Mouse (Mus musculus): ENCODE measurements around the gene Cenpa. TPM values are rescaled to one million over a fixed set of nuclear protein-coding genes. Genes with fewer than 3 reads are reported as not detected.
A peak's percentile ranks its signal among the peaks of the same experiment; 100 is the strongest.

Cenpa gene
- polyA plus RNA-seq, 1 experiment from 2014 or later, result 160 TPM

DNA sequence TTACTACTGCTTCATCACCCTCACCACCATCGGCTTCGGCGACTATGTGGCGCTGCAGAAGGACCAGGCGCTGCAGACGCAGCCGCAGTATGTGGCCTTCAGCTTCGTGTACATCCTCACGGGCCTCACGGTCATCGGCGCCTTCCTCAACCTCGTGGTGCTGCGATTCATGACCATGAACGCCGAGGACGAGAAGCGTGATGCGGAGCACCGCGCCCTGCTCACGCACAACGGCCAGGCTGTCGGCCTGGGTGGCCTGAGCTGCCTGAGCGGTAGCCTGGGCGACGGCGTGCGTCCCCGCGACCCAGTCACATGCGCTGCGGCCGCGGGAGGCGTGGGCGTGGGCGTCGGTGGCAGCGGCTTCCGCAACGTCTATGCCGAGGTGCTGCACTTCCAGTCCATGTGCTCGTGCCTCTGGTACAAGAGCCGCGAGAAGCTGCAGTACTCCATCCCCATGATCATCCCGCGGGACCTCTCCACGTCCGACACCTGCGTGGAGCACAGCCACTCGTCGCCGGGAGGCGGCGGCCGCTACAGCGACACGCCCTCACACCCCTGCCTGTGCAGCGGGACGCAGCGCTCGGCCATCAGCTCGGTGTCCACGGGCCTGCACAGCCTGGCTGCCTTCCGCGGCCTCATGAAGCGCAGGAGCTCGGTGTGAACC, 44.3 kb upstream of the Cenpa start:
- no peaks in the 10 kb centered on the region for H3K36me3 ChIP-seq (ENCODE audit: control insufficient read depth, insufficient read depth)
- peak overlapping the region; percentile 25 for H3K4me3 ChIP-seq (ENCODE audit: low read depth, low read length)
- H3K9ac ChIP-seq (ENCODE audit: low read depth, low read length), result no peak overlapping the region
- H3K9me3 ChIP-seq (replicated peaks; ENCODE audit: control insufficient read depth, low read length), result no peaks in the 10 kb centered on the region
- H3K4me1 ChIP-seq (ENCODE audit: control insufficient read depth, low read depth, low read length), result peaks cover 7% of the 10 kb centered on the region
- peaks cover 28% of the 10 kb centered on the region for H3K27me3 ChIP-seq (ENCODE audit: control insufficient read depth, insufficient read depth, low read depth, low read length)
- WGBS (ENCODE audit: insufficient replicate concordance), result 4% methylated on average over 69 of the region's 69 CpGs
- H3K27ac ChIP-seq (ENCODE audit: low read length), result no peak overlapping the region
- H3K4me2 ChIP-seq (ENCODE audit: low read depth, low read length), result peak overlapping the region; percentile 42
- no peak for ATAC-seq (ENCODE audit: low read depth)

DNA sequence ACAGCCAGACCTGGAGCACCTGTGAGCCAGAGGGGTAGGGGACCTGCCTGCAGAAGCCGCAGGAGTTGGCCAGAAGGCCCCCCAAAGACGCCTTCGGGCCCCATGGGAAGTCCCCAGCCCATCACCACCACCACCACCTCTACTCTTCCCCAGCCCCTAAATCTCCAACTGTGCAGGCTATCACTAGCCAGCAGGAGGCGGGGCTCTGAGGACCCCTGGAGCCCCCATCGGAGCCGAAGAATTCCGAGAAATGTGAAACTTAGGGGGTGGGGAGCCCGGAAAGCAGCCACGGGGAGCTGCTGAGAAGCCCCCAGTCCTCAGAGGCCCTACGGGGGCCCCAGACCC, 43.8 kb upstream of the Cenpa start:
- Histone ChIP-seq H3K4me3 (ENCODE audit: low read depth, low read length) (peak overlapping the region; percentile 25; the same call in 1 of the 2 replicates), H3K9ac (ENCODE audit: low read depth, low read length) (no peak overlapping the region), H3K4me1 (ENCODE audit: control insufficient read depth, low read depth, low read length) (peaks cover 7% of the 10 kb centered on the region), H3K36me3 (ENCODE audit: control insufficient read depth, insufficient read depth) (no peaks in the 10 kb centered on the region), H3K27me3 (ENCODE audit: control insufficient read depth, insufficient read depth, low read depth, low read length) (peaks cover 28% of the 10 kb centered on the region), H3K9me3 (replicated peaks; ENCODE audit: control insufficient read depth, low read length) (no peaks in the 10 kb centered on the region), H3K4me2 (ENCODE audit: low read depth, low read length) (peak overlapping the region; percentile 42), H3K27ac (ENCODE audit: low read length) (no peak overlapping the region)
- no peak for ATAC-seq (ENCODE audit: low read depth)
- WGBS (ENCODE audit: insufficient replicate concordance), result 6% methylated on average over 10 of the region's 10 CpGs

DNA sequence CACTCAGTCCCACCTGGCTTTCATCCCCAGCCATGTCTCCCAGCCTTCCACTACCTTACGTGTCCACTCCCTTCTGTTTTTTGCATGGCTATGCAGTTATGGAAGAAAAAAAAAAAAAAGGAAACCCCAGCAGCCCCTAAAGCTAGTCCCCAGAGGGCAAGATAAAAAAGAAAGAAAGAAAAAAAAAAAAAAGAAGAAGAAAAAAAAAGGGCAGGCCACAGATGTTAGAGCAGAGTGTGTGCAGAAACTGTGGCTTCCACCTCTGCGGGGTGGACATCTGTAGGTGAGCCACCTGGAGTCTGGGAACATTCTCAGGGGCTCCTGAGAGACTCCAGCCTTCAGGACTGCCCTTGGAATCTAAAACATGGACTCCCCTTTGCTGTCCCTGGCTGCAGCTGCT, 43.2 kb upstream of the Cenpa start:
- H3K4me2 ChIP-seq (ENCODE audit: low read depth, low read length), result no peak overlapping the region
- ATAC-seq (ENCODE audit: low read depth), result no peak
- no peaks in the 10 kb centered on the region for H3K36me3 ChIP-seq (ENCODE audit: control insufficient read depth, insufficient read depth)
- H3K9ac ChIP-seq (ENCODE audit: low read depth, low read length), result no peak overlapping the region
- no peak overlapping the region for H3K4me3 ChIP-seq (ENCODE audit: low read depth, low read length)
- no peaks in the 10 kb centered on the region for H3K9me3 ChIP-seq (replicated peaks; ENCODE audit: control insufficient read depth, low read length)
- H3K4me1 ChIP-seq (ENCODE audit: control insufficient read depth, low read depth, low read length), result peaks cover 7% of the 10 kb centered on the region
- WGBS (ENCODE audit: insufficient replicate concordance), result 43% methylated on average over 2 of the region's 2 CpGs
- no peak overlapping the region for H3K27ac ChIP-seq (ENCODE audit: low read length)
- peaks cover 28% of the 10 kb centered on the region for H3K27me3 ChIP-seq (ENCODE audit: control insufficient read depth, insufficient read depth, low read depth, low read length)

DNA sequence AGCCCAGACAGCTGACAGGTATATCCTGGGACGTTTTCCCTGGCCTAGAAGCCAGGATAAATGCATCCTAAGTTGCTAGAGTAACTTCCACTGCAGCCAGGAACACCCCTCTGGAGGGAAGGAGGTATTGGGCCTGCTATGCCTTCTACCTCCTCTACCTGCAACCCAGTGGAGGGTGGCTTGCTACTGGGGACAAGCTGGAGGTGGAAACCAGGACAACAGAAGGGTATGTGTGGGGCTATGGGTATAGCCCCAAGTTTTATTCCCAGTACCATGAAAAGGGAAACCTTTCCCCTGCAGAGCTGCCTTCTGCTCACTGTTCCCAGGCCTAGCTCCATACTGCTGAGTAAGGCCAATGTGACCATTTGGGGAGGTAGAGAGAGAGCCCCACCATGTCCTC, 42.3 kb upstream of the Cenpa start:
- H3K36me3 ChIP-seq (ENCODE audit: control insufficient read depth, insufficient read depth), result no peaks in the 10 kb centered on the region
- H3K9ac ChIP-seq (ENCODE audit: low read depth, low read length), result no peak overlapping the region
- H3K4me3 ChIP-seq (ENCODE audit: low read depth, low read length), result no peak overlapping the region
- H3K27ac ChIP-seq (ENCODE audit: low read length), result no peak overlapping the region
- no peak overlapping the region for H3K4me2 ChIP-seq (ENCODE audit: low read depth, low read length)
- no peak for ATAC-seq (ENCODE audit: low read depth)
- no peaks in the 10 kb centered on the region for H3K9me3 ChIP-seq (replicated peaks; ENCODE audit: control insufficient read depth, low read length)
- peaks cover 7% of the 10 kb centered on the region for H3K4me1 ChIP-seq (ENCODE audit: control insufficient read depth, low read depth, low read length)
- H3K27me3 ChIP-seq (ENCODE audit: control insufficient read depth, insufficient read depth, low read depth, low read length), result peaks cover 28% of the 10 kb centered on the region
- WGBS (ENCODE audit: insufficient replicate concordance), result 14% methylated on average over 1 of the region's 1 CpGs

DNA sequence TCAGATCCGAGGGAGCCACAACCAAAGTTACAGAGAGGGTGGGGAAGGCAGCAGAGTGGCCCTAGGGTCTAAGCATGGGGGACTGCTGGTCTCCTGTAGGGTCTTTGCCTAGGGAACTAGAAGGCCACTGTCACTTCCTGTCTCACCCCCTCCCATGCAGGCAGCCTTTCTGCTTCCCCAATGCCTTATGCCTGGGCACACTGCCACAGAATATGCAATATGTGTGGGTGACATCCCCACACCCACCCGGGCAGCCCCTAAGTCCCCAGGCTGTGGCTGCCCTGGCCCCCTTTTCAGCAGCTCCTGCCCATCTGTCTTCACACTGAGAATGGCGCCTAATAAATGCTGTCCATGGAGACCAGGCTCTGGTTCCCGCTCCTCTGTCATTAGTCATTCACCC, 41.7 kb upstream of the Cenpa start:
- 48% methylated on average over 4 of the region's 4 CpGs for WGBS (ENCODE audit: insufficient replicate concordance)
- Histone ChIP-seq H3K4me2 (ENCODE audit: low read depth, low read length) (no peak overlapping the region), H3K27ac (ENCODE audit: low read length) (no peak overlapping the region), H3K4me1 (ENCODE audit: control insufficient read depth, low read depth, low read length) (peaks cover 7% of the 10 kb centered on the region), H3K9ac (ENCODE audit: low read depth, low read length) (no peak overlapping the region), H3K36me3 (ENCODE audit: control insufficient read depth, insufficient read depth) (no peaks in the 10 kb centered on the region), H3K4me3 (ENCODE audit: low read depth, low read length) (no peak overlapping the region), H3K27me3 (ENCODE audit: control insufficient read depth, insufficient read depth, low read depth, low read length) (peaks cover 28% of the 10 kb centered on the region), H3K9me3 (replicated peaks; ENCODE audit: control insufficient read depth, low read length) (no peaks in the 10 kb centered on the region)
- no peak for ATAC-seq (ENCODE audit: low read depth)

DNA sequence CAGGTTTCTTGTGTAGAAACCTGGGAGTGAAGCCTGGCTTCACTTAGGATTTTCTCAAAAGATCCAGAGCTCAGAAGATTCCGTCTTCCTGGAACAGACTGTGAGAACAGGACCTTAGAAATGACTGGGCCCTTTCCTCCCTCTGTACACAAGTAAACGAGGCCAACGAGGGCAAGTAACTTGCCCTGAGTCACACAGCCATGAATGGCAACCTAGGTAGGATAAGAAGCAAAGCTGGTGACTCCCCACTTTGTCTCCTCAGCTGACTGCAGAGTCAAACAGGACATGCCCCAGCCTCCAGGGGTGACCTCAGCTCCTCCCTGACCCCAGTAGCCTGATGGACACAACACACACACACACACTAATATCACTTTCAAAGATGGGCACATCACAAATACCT, 41.2 kb upstream of the Cenpa start:
- no peaks in the 10 kb centered on the region for H3K36me3 ChIP-seq (ENCODE audit: control insufficient read depth, insufficient read depth)
- H3K4me3 ChIP-seq (ENCODE audit: low read depth, low read length), result no peak overlapping the region
- no peak overlapping the region for H3K9ac ChIP-seq (ENCODE audit: low read depth, low read length)
- no peak overlapping the region for H3K27ac ChIP-seq (ENCODE audit: low read length)
- H3K9me3 ChIP-seq (replicated peaks; ENCODE audit: control insufficient read depth, low read length), result no peaks in the 10 kb centered on the region
- peaks cover 28% of the 10 kb centered on the region for H3K27me3 ChIP-seq (ENCODE audit: control insufficient read depth, insufficient read depth, low read depth, low read length)
- peaks cover 7% of the 10 kb centered on the region for H3K4me1 ChIP-seq (ENCODE audit: control insufficient read depth, low read depth, low read length)
- ATAC-seq (ENCODE audit: low read depth), result no peak
- WGBS (ENCODE audit: insufficient replicate concordance), result 43% methylated on average over 3 of the region's 3 CpGs
- H3K4me2 ChIP-seq (ENCODE audit: low read depth, low read length), result no peak overlapping the region

DNA sequence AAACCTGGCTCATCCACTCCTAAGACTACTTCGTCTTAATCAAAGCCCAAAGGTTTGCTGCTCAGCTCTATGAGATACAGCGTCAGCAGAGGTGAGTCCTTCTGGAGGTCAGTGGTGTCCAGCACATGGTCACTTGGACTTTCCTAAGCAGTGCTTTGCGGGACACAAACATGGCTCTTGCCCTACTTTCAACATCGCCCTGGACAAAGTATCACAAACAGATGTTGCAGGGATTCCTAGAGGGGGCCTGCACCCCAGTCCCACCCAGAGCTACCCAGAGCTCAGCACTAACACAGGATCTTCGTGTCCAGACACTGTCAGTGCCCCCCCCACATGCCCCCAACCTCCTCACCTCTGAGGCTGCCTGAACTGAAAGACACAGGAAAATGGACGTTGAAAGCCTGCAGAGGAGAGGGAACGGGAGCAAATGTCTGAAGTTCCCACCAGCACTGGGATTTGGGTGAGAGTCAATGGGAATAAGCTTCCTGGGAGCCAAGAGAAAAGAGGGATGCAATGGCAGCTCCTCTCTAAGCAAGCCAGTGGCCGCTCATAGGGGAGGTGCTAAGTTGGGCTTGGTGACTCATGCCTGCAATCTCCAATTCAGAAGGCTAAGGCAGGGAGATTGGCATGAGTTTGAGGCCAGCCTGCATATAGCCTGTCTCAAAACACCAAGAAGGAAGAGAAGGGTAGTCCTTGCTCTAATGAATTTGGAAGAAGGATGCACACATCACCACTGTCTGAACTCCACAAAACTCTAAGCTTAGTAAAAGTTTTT, 40.1 kb upstream of the Cenpa start:
- no peak overlapping the region for H3K4me2 ChIP-seq (ENCODE audit: low read depth, low read length)
- H3K36me3 ChIP-seq (ENCODE audit: control insufficient read depth, insufficient read depth), result no peaks in the 10 kb centered on the region
- no peaks in the 10 kb centered on the region for H3K9me3 ChIP-seq (replicated peaks; ENCODE audit: control insufficient read depth, low read length)
- H3K9ac ChIP-seq (ENCODE audit: low read depth, low read length), result no peak overlapping the region
- H3K27ac ChIP-seq (ENCODE audit: low read length), result no peak overlapping the region
- ATAC-seq (ENCODE audit: low read depth), result no peak
- H3K4me1 ChIP-seq (ENCODE audit: control insufficient read depth, low read depth, low read length), result peaks cover 7% of the 10 kb centered on the region
- H3K4me3 ChIP-seq (ENCODE audit: low read depth, low read length), result no peak overlapping the region
- H3K27me3 ChIP-seq (ENCODE audit: control insufficient read depth, insufficient read depth, low read depth, low read length), result peaks cover 19% of the 10 kb centered on the region
- 54% methylated on average over 8 of the region's 8 CpGs for whole genome bisulfite sequencing (ENCODE audit: insufficient replicate concordance)

DNA sequence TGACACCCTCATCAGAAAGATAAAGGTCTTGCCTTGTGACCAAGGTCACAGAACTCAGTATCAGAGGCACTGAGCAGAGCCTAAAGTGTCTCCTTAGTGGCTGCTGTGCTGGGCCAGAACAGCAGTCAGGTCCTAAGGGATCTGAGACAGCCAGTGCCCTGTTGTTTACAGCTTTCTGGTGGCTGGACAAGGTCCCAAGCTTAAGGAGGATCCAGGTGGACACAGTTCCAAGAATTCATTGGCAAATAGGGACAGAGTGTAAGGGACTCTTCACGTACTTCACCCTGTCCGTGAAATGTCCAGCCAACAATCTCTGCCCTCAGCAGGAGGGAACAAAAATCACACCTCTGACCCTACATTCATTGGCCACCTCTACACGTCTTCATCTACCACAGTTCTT, 38.1 kb upstream of the Cenpa start:
- Histone ChIP-seq H3K9ac (ENCODE audit: low read depth, low read length) (no peak overlapping the region), H3K4me1 (ENCODE audit: control insufficient read depth, low read depth, low read length) (no peaks in the 10 kb centered on the region), H3K4me2 (ENCODE audit: low read depth, low read length) (no peak overlapping the region), H3K27me3 (ENCODE audit: control insufficient read depth, insufficient read depth, low read depth, low read length) (0 out of 2 replicates have a peak, but pooled peaks cover 3% of the 10 kb centered on the region), H3K4me3 (ENCODE audit: low read depth, low read length) (no peak overlapping the region), H3K27ac (ENCODE audit: low read length) (no peak overlapping the region), H3K9me3 (replicated peaks; ENCODE audit: control insufficient read depth, low read length) (no peaks in the 10 kb centered on the region), H3K36me3 (ENCODE audit: control insufficient read depth, insufficient read depth) (no peaks in the 10 kb centered on the region)
- WGBS (ENCODE audit: insufficient replicate concordance), result 53% methylated on average over 3 of the region's 3 CpGs
- no peak for ATAC-seq (ENCODE audit: low read depth)

DNA sequence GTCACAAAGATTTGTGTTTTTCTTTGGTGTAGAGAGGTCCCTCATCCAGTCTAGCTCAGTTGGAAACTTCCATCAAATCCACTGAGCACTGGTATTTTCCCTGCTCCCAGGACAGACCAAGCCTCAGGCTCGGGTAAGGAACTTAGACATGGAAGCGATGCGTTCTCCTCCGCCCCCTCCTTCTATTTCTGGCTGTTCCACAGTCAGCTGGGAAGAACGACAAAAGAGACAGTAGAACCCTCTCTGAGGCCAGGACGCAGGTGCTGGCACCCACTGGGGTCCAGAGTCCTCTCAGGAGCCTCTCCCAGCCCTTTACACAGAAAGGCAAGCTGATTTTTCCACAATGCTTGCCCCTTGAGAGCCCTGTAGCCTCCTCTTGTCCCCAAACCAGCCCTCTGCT, 36.2 kb upstream of the Cenpa start:
- ATAC-seq (ENCODE audit: low read depth), result no peak

More for the DNA sequence above, 36.2 kb upstream of the Cenpa start:
- 51% methylated on average over 6 of the region's 6 CpGs for WGBS (ENCODE audit: insufficient replicate concordance)
- H3K9ac ChIP-seq (ENCODE audit: low read depth, low read length), result no peak overlapping the region
- no peak overlapping the region for H3K4me3 ChIP-seq (ENCODE audit: low read depth, low read length)
- H3K27me3 ChIP-seq (ENCODE audit: control insufficient read depth, insufficient read depth, low read depth, low read length), result no peaks in the 10 kb centered on the region
- H3K4me2 ChIP-seq (ENCODE audit: low read depth, low read length), result no peak overlapping the region
- no peaks in the 10 kb centered on the region for H3K4me1 ChIP-seq (ENCODE audit: control insufficient read depth, low read depth, low read length)
- H3K36me3 ChIP-seq (ENCODE audit: control insufficient read depth, insufficient read depth), result no peaks in the 10 kb centered on the region
- no peak overlapping the region for H3K27ac ChIP-seq (ENCODE audit: low read length)
- no peaks in the 10 kb centered on the region for H3K9me3 ChIP-seq (replicated peaks; ENCODE audit: control insufficient read depth, low read length)

All from liver, embryonic 16.5 days (tissue).